Mouse (Mus musculus): ENCODE data around the gene Tbck. TPM values are rescaled to one million over a fixed set of nuclear protein-coding genes. Genes with fewer than 3 reads are reported as not detected.
A peak's percentile ranks its signal among the peaks of the same experiment; 100 is the strongest.

The Tbck gene
- polyA plus RNA-seq, 1 experiment from 2014 or later = 14.5 TPM

DNA sequence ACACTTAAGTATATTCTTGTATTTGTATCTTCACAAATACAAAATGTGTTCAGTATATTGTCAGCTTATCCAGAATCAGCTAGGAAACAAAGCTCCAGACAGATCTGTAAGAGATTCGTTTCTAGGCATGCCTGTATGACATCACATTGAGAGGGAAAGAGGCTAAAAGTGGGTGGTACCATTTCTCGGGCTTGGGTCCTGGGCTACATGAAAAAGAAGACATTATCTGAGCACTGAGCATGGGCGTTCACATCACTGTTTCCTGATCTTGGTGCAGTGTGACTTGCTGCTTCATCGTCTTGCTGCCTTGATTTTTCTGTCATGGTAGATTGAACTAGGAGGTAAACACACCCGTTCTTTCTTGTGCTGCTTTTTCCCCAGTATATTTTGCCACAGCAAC, 127.8 kb downstream of the Tbck start:
- Histone ChIP-seq H3K9ac (ENCODE audit: low read length) (no peak overlapping the region), H3K27me3 (ENCODE audit: control insufficient read depth, insufficient read depth, low read length) (no peaks in the 10 kb centered on the region), H3K36me3 (ENCODE audit: control insufficient read depth, insufficient read depth) (0 out of 2 replicates have a peak, but pooled peaks cover 2% of the 10 kb centered on the region), H3K9me3 (replicated peaks; ENCODE audit: control insufficient read depth, low read length) (no peaks in the 10 kb centered on the region), H3K4me3 (ENCODE audit: low read length) (no peak overlapping the region), H3K4me1 (ENCODE audit: control insufficient read depth, insufficient read depth, low read length) (peaks cover 16% of the 10 kb centered on the region), H3K4me2 (ENCODE audit: low read depth, low read length) (no peak overlapping the region), H3K27ac (ENCODE audit: low read length) (no peak overlapping the region)
- 59% methylated on average over 5 of the region's 5 CpGs for WGBS
- ATAC-seq (replicated peaks; ENCODE audit: extremely low read depth, insufficient read depth, low FRiP score) = no peak

DNA sequence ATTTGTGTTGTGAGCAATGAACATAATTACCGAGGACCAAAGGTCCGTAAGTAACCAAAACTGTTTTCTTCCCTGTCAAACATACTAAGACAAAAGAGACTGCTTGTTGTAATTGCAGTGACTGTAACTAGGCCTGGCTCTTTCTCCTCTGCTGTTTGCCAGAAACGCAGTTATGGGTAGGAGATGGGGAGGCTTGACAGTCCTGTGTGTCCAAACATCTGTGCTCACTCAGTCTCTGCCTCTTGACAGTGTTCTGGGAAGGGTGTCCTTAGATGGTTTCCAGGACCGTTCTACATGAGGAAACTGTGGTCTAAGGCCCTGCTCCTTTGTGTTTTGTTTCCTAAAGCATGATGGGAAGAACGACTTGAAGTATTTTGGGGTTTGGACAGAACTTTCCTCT, 128.4 kb downstream of the Tbck start:
- 0 out of 2 replicates have a peak, but pooled peaks cover 2% of the 10 kb centered on the region for H3K36me3 ChIP-seq (ENCODE audit: control insufficient read depth, insufficient read depth)
- H3K9ac ChIP-seq (ENCODE audit: low read length) = no peak overlapping the region
- H3K4me1 ChIP-seq (ENCODE audit: control insufficient read depth, insufficient read depth, low read length) = peaks cover 16% of the 10 kb centered on the region
- WGBS = 38% methylated on average over 5 of the region's 5 CpGs
- H3K4me2 ChIP-seq (ENCODE audit: low read depth, low read length) = no peak overlapping the region
- 0 out of 2 replicates have a peak, but pooled peaks have one; percentile 55 for ATAC-seq (replicated peaks; ENCODE audit: extremely low read depth, insufficient read depth, low FRiP score)
- no peaks in the 10 kb centered on the region for H3K9me3 ChIP-seq (replicated peaks; ENCODE audit: control insufficient read depth, low read length)
- H3K27me3 ChIP-seq (ENCODE audit: control insufficient read depth, insufficient read depth, low read length) = no peaks in the 10 kb centered on the region
- H3K4me3 ChIP-seq (ENCODE audit: low read length) = no peak overlapping the region
- H3K27ac ChIP-seq (ENCODE audit: low read length) = no peak overlapping the region

DNA sequence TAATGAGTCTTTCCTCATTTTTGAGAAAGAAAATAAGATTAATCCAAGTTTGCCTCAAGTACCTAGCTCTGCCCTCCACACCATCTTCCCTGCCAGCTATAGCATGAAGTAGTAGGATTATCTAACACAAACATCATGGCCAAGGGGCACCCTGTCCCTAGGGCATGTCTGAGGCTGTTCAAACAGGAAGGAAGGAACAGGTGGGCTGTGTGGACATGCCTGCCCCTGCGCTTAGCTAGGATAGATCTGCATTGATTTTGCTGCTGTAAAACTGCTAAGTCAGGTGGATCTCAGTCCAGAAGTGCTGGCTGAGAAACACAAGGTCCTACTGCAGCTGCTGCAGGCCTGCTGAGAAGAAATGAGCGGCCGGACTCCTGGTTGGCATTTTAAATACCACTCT, 129.2 kb downstream of the Tbck start:
- H3K4me2 ChIP-seq (ENCODE audit: low read depth, low read length) = no peak overlapping the region
- H3K9ac ChIP-seq (ENCODE audit: low read length) = no peak overlapping the region
- no peak overlapping the region for H3K4me3 ChIP-seq (ENCODE audit: low read length)
- no peaks in the 10 kb centered on the region for H3K9me3 ChIP-seq (replicated peaks; ENCODE audit: control insufficient read depth, low read length)
- H3K27me3 ChIP-seq (ENCODE audit: control insufficient read depth, insufficient read depth, low read length) = no peaks in the 10 kb centered on the region
- H3K36me3 ChIP-seq (ENCODE audit: control insufficient read depth, insufficient read depth) = 0 out of 2 replicates have a peak, but pooled peaks cover 2% of the 10 kb centered on the region
- no peak overlapping the region for H3K27ac ChIP-seq (ENCODE audit: low read length)
- H3K4me1 ChIP-seq (ENCODE audit: control insufficient read depth, insufficient read depth, low read length) = peaks cover 18% of the 10 kb centered on the region
- WGBS = 77% methylated on average over 3 of the region's 3 CpGs
- no peak for ATAC-seq (replicated peaks; ENCODE audit: extremely low read depth, insufficient read depth, low FRiP score)

DNA sequence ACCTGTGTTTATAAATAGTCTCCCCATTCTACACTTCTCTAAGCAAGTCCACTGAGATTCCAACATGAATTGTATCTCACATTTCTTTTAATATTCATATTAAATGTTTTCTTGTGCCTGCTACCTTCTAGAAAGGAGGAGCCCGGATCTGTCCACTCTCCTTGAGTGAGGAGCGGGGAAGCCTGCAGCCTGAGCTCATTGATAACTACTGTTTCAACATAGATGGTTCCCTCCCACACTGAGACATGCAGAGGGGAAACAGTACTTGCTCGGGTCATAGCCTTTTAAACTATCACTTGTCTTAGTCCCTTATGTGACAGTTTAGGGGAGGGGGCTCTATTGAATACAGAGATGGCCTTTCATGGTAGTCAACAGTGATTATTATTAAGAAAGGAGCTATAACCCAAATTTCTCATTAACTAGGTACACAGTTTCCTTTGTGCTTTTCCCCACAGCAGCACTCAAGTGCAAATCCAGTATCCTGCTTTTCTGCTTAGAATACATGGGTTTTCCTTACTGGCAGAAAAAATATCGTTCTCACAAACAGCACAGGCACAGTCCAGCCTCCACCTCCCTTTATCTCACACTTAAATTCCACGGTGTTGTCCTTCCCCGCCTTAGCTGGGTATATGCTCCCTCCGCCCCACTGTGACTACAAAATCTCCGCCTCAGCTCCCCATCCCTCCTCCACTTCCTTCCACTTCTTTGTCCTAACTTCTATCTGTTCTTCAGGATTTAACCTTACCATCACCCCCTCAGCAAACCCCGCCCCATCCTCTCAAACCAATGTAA, 130.0 kb downstream of the Tbck start:
- ATAC-seq (replicated peaks; ENCODE audit: extremely low read depth, insufficient read depth, low FRiP score) = no peak
- no peak overlapping the region for H3K4me3 ChIP-seq (ENCODE audit: low read length)
- 42% methylated on average over 9 of the region's 9 CpGs for WGBS
- peaks cover 18% of the 10 kb centered on the region for H3K4me1 ChIP-seq (ENCODE audit: control insufficient read depth, insufficient read depth, low read length)
- H3K27me3 ChIP-seq (ENCODE audit: control insufficient read depth, insufficient read depth, low read length) = no peaks in the 10 kb centered on the region
- no peak overlapping the region for H3K4me2 ChIP-seq (ENCODE audit: low read depth, low read length)
- H3K9me3 ChIP-seq (replicated peaks; ENCODE audit: control insufficient read depth, low read length) = no peaks in the 10 kb centered on the region
- 0 out of 2 replicates have a peak, but pooled peaks cover 2% of the 10 kb centered on the region for H3K36me3 ChIP-seq (ENCODE audit: control insufficient read depth, insufficient read depth)
- peak overlapping the region; percentile 10; the same call in 1 of the 2 replicates for H3K27ac ChIP-seq (ENCODE audit: low read length)
- H3K9ac ChIP-seq (ENCODE audit: low read length) = no peak overlapping the region

DNA sequence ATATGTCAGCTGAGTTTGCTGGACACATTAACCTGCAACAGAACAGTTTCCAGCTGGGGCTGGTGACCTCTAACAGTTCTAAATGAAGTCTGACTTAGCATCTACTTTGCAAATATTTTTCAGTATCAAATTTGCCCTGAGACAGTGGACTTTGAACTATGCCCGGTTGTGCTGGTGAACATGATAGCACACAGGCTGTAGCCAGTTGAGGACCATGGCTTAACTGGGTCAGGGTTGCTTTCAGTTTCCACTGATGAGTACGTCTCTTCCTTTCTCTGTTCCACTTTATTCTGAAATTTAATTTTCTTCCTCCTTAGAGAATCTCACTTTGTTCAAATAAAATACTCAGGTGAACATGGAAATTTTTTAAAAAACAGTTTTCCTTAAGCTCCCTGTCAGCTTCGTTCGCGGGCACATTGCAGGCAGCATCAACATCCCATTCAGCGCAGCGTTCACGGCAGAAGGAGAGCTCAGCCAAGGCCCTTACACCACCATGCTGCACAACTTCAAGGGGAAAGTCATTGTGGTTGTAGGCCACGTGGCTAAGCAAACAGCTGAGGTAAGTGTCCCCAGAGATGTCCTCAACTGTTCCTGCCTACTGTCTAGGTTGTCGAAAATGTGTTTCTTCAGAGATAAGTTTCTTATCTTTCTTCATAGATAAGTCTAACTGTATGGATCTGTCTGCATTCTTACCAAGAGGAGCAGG, 131.0 kb downstream of the Tbck start:
- no peak overlapping the region for H3K4me3 ChIP-seq (ENCODE audit: low read length)
- no peaks in the 10 kb centered on the region for H3K36me3 ChIP-seq (ENCODE audit: control insufficient read depth, insufficient read depth)
- no peak overlapping the region for H3K9ac ChIP-seq (ENCODE audit: low read length)
- no peaks in the 10 kb centered on the region for H3K27me3 ChIP-seq (ENCODE audit: control insufficient read depth, insufficient read depth, low read length)
- no peak for ATAC-seq (replicated peaks; ENCODE audit: extremely low read depth, insufficient read depth, low FRiP score)
- H3K9me3 ChIP-seq (replicated peaks; ENCODE audit: control insufficient read depth, low read length) = no peaks in the 10 kb centered on the region
- peaks cover 18% of the 10 kb centered on the region for H3K4me1 ChIP-seq (ENCODE audit: control insufficient read depth, insufficient read depth, low read length)
- WGBS = 71% methylated on average over 10 of the region's 10 CpGs
- no peak overlapping the region for H3K4me2 ChIP-seq (ENCODE audit: low read depth, low read length)
- no peak overlapping the region for H3K27ac ChIP-seq (ENCODE audit: low read length)

DNA sequence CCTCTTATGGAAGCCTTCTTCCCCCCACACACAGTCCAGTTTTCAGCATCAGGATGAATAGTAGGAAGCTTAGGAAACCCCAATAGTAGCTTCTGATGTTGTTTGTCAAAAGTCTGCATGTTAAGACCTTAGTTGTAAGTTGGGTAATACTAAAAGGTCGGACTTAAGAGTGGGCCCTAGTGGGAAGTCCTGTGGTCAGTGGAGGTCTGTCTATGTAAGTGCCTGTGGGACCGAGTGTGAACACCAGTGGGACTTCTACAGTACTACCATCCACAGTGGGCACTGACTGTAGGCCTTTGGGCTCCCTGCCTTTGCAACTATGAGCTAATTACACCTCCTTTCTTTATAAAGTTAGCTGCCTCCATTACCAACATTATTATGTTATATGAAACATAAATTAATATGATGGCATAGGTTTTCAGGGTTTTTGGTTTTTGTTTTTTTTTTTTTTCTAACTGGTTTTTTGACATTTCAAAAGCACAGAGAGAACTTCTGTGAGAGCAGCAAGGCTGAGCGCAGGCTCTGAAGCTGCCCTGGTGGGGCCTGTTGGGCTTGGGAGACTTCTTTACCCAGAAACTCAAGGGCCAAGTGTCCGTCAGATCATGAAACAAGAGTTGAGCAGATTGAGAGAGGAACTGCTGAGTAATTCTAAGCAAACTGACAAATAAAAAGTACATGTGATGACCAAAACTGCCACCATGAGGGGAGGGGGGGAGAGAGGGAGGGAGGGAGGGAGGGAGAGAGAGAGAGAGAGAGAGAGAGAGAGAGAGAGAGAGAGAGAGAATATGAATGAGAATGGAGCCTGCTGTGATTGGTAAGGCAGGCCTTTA, 131.8 kb downstream of the Tbck start:
- no peaks in the 10 kb centered on the region for H3K27me3 ChIP-seq (ENCODE audit: control insufficient read depth, insufficient read depth, low read length)
- H3K36me3 ChIP-seq (ENCODE audit: control insufficient read depth, insufficient read depth) = no peaks in the 10 kb centered on the region
- no peak overlapping the region for H3K9ac ChIP-seq (ENCODE audit: low read length)
- ATAC-seq (replicated peaks; ENCODE audit: extremely low read depth, insufficient read depth, low FRiP score) = no peak
- H3K4me1 ChIP-seq (ENCODE audit: control insufficient read depth, insufficient read depth, low read length) = peaks cover 18% of the 10 kb centered on the region
- no peak overlapping the region for H3K27ac ChIP-seq (ENCODE audit: low read length)
- no peak overlapping the region for H3K4me3 ChIP-seq (ENCODE audit: low read length)
- no peaks in the 10 kb centered on the region for H3K9me3 ChIP-seq (replicated peaks; ENCODE audit: control insufficient read depth, low read length)
- H3K4me2 ChIP-seq (ENCODE audit: low read depth, low read length) = no peak overlapping the region
- WGBS = 91% methylated on average over 4 of the region's 4 CpGs

DNA sequence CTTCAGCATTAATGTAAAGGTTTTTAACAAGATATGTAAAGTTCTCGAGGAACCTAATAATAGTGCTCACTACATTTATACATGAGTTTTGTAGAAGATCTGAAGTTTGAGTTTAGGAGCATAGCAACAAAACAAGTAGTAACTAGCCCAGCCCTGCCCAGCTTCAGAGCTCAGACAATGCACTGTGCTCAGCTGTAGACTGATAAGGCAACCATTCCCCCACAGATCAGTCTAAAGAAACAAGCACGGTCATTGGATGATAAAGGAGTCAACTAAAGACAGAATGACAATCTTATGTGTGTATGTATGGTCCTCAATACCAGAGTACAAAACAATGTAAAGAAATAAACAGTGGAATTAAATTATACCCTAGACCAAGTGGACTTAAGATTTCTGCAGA, 135.5 kb downstream of the Tbck start:
- ATAC-seq (replicated peaks; ENCODE audit: extremely low read depth, insufficient read depth, low FRiP score) = no peak
- 48% methylated on average over 2 of the region's 2 CpGs for WGBS
- H3K9ac ChIP-seq (ENCODE audit: low read length) = no peak overlapping the region

DNA sequence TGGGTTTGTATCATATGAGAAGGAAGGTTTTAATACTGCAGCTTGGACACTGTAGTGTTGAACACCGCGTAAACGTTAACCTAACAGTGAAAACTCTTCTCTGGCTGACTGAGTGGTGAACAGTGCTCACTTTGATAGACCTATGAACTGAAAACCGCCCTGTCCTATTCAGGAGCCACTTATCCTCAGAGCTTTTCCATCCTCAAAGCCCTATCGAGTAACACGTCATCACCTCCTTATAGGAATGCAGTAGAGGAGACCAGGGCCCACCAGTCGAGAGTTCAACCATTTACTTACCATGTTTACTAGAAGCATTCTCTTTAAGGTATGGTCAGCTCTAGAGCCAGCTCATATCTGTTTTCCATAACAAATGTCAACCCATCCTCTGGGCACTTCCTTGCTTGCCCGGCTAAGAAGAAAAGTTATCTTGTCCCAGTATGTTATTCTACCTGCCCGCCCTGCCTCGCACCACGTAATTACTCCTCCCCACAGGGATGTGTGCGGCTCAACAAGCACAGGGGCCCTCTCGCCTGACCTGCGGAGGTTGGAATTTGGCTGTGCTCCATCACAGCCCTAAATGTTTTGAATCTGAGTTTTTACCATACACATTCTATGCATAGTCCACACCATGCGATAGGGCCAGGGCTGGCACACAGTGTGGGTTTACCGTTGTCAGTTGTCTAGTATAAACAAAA, 147.4 kb downstream of the Tbck start:
- no peaks in the 10 kb centered on the region for H3K9me3 ChIP-seq (replicated peaks; ENCODE audit: control insufficient read depth, low read length)
- H3K4me1 ChIP-seq (ENCODE audit: control insufficient read depth, insufficient read depth, low read length) = peaks cover 10% of the 10 kb centered on the region
- H3K4me3 ChIP-seq (ENCODE audit: low read length) = no peak overlapping the region
- peak; percentile 18; the same call in 1 of the 2 replicates for ATAC-seq (replicated peaks; ENCODE audit: extremely low read depth, insufficient read depth, low FRiP score)
- H3K9ac ChIP-seq (ENCODE audit: low read length) = no peak overlapping the region
- peak overlapping the region; percentile 10; the same call in 1 of the 2 replicates for H3K4me2 ChIP-seq (ENCODE audit: low read depth, low read length)
- H3K36me3 ChIP-seq (ENCODE audit: control insufficient read depth, insufficient read depth) = no peaks in the 10 kb centered on the region
- WGBS = 31% methylated on average over 16 of the region's 16 CpGs
- H3K27me3 ChIP-seq (ENCODE audit: control insufficient read depth, insufficient read depth, low read length) = no peaks in the 10 kb centered on the region
- no peak overlapping the region for H3K27ac ChIP-seq (ENCODE audit: low read length)

More for the DNA sequence above, 135.5 kb downstream of the Tbck start:
- Histone ChIP-seq H3K27ac (ENCODE audit: low read length) (no peak overlapping the region), H3K9me3 (replicated peaks; ENCODE audit: control insufficient read depth, low read length) (no peaks in the 10 kb centered on the region), H3K36me3 (ENCODE audit: control insufficient read depth, insufficient read depth) (no peaks in the 10 kb centered on the region), H3K4me1 (ENCODE audit: control insufficient read depth, insufficient read depth, low read length) (peaks cover 2% of the 10 kb centered on the region; the same call in 1 of the 2 replicates), H3K27me3 (ENCODE audit: control insufficient read depth, insufficient read depth, low read length) (no peaks in the 10 kb centered on the region), H3K4me3 (ENCODE audit: low read length) (no peak overlapping the region), H3K4me2 (ENCODE audit: low read depth, low read length) (no peak overlapping the region)
